Mouse (Mus musculus) hindlimb bud, embryonic 11.5 days (tissue): Measurements from ENCODE around the gene Hoxb4.

Experiments used
- DNase-seq: peaks from one replicate; pipeline ENCODE4 v3.0.0-alpha.2; 2012; ENCODE audit warnings: low read depth, low spot score; ENCODE audit errors: extremely low spot score

The Hoxb4 gene

DNA sequence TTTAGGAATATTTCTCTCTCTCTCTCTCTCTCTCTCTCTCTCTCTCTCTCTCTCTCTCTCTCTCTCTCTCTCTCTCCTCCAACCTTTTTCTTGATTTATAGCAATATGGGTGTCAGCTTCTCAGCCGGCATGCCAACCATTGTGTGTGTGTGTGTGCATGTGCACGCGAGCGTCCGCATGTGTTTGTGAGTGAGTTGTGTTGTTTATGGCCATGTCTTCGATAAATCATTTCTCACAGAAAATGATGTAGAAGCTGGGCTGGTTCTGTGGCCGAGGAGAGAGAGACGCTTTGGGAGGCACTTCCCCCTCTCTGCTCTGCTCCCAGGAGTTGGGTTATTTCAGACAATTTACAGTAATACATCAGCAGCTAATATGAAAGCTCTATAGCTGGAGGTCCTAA is 10.5 kb downstream of the Hoxb4 start:
- no peak for DNase-seq

DNA sequence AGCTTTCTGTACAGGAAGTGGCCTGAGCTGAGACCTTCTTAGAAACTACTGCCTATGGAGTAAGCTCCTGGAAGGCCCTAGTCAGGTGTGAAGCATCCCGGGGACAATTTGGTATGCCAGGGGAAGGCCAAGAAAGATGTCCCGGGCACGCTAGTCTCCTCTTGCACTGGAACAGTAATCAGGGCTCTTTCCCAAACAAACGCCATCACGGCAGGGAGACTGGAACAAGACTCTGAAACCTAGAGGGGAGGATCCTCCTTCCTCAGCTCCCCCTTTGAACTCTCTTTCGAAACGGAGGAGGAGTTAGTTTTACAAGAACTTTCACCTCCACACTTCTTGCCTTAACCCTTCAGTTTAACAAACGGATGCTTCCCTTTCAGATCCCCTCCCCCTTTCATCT is 14.0 kb downstream of the Hoxb4 start:
- DNase-seq: no peak

DNA sequence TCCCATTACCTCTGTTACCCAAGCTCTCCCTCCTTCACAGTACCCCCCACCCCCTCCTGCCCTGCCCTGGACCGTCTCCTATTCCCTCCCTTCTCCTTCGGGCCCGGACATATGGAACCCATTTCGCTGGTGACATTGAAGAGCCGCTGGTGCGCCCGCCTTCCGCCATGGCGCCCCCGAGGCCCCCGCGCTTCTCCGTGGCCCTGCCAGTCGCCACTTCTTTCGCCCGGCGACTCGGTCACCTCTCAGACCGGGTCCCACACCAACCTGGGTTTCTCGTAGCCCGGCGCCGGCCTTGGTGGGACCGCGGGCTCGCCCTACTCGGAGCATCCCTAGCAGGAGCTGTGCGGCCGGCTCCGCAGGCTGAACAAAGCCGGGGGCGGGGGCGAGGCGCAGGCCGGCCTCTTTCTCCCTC is 14.6 kb downstream of the Hoxb4 start:
- DNase-seq: no peak

DNA sequence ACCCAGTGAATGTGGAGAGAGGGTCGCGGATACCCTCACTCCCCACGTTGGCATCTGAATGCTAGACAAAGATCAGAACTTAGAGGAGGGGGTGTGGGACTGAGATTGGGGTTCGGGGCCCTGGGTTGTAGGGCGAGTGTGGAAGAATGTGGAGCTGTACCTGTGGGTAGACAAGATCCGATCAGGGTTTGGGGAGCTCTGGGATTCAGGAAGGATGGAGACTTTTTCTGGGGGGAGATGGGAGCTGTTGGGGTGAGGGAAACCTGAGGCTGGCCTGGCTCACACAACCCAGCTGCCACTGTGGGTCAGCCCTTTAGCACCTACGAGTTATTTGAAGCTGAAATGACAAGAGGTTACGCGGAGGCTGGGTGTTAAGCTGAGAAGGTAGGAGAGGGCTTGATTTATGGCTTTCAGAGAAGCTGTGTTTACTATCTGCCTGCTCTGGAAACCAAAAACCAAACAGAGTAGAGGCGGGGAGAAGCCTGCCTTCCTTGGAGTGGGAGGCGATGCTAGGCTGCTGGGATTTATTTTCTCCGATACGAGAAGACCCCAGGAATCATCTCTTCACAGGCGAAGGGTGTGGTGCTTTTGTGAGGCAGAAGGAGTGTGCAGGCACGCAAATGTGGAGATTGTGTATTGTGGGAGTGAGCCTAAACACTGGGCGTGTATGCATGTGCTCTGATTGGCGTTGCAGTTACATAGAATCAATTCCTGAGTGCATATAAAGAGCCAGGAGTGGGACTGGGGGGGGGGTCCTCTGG is 15.4 kb downstream of the Hoxb4 start:
- no peak for DNase-seq

DNA sequence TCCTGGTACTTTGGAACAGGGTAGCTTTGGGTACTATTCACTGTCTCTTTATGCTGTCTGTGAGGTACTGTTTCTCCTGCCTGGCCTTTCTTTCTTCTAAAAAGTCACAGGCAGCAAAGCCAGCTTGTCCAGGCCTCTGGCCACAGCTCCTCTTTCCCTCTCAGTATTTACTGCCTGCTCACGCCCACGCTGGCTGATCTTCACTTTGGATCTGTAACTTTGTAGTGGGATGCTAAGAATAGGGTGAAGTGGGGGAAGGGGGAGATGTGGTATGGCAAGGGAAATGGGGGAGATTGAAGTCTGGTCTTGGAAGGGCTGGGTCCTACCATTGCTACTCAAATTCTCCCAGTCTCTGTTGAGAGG is 15.9 kb downstream of the Hoxb4 start:
- no peak for DNase-seq

DNA sequence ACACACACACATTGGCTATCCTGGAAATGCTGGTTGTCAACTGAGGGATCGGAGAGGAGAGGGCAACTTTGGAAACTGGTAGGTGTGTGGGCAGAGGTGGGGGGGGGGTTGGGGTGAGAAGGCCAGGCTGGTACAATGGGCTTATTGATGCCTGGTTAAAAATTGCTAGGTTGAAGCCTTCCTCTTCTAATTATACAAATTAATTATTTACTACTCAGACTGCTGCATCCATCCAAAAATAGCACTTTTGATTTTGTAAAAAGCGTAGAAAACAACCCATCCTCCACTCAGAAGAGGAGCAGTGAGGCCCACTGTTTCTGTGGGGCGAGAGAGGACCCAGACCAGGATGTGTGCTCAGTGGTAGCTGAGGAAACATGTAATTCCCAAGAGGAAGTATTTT is 16.9 kb downstream of the Hoxb4 start:
- no peak for DNase-seq

DNA sequence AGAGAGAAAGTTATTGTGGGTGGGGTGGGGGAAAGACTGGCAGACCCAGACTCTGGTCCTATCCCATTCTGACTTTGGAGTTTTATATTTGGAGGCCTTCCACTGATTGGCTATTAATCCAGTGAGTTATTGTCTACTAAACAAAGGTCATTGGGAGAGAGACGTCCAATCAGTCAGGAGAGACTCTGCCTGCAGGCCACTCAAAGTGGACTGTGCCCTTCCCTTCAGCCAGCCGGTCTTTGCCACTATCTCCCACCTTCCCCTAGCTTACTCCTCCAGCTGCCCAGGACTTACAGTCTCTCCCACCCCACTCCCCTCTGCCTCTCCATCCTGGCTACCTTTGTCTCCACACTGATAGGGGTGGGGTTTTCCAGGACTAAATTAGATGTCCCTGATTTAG is 18.5 kb downstream of the Hoxb4 start:
- no peak for DNase-seq

DNA sequence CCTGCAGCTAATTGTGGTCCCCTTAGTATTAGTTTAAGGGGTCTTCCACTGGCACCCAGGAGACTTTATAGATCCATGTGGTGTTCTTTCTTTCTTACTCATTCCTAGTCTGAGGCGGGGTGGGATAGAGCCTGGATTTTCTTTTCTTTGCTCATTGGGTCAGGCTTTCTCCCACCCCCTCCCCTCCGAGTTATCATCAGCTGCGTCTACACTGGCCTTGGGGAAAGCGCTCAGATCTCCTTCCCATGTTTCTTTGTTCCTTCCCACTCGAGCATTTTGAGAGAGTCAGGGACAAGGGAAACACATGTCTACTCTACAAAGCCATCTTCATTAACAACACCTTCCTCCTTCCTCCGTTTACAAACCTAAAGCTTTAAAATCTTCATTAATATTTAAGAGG is 19.0 kb downstream of the Hoxb4 start:
- no peak for DNase-seq

DNA sequence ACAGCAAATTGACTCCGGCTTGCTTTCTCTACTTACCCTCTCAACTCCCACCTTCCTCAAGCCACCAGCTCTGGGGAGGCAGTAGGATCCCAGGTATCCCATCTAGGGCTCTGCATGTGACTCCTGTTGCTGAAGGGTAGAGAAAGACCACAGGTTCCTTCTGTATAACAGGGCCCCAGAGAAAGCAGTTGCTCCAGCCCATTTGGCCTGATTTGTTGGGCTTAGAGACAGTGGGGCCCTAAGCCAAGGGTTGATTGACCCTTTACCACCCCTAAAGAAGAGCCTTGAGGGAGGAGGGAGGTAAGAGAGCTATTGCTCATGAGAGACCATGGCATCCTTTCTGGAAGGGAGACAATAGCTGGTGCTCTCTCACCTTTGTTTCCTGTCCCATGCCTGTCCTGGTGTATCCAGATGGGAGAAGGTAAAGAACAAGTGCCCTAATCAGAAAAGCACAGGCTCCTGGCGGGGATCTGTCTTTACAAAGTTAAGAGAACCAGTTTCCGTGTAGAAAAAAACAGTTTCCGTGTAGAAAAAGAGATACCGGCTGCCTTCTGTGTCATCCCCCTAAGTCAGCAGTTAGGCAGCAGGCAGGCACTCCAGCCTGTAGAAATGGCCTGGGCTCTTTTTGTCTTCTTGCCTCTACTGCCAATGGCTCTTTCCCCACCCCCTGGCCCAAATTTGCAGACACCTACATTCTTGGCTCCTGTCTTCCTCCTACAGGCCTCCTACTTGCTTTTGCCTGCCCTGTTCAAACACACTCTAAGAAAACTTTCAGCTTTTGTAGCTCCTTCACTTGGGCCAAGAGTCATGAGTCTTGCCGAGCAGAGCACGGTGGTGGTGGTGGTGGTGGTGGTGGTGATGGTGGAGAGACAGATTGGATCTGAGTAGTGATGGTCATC is 21.1 kb downstream of the Hoxb4 start:
- DNase-seq: no peak

DNA sequence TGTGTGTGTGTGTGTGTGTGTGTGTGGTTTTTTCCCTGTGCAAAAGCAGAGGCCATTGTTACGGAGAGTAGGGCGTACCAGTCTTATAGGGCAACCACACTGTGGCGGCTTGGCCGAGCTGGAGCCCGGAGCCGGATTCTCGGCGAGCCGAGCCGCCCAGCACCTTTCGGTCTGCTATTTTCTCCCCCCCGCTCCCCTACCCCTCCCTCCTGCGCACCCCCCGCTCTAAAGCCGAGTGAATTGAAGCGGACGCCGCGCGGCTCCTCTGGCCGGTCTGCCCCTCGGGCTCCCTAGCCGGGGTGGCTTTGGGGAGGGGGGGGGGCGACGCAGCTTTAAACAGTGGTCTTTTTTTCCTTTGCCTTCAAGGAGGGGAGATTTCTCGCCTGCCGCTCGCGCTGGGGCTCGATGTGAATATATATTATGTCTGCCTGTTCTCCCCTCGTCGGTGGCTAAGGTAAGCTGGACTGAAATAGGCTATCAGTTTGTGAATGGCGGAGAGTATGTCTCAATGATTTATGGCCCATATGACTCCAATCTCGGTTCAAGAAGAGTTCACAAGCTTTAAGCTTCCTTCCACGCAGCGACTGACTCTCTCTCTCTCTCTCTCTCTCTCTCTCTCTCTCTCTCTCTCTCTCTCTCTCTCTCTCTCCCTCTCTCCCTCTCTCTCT is 22.8 kb downstream of the Hoxb4 start:
- DNase-seq: no peak

DNA sequence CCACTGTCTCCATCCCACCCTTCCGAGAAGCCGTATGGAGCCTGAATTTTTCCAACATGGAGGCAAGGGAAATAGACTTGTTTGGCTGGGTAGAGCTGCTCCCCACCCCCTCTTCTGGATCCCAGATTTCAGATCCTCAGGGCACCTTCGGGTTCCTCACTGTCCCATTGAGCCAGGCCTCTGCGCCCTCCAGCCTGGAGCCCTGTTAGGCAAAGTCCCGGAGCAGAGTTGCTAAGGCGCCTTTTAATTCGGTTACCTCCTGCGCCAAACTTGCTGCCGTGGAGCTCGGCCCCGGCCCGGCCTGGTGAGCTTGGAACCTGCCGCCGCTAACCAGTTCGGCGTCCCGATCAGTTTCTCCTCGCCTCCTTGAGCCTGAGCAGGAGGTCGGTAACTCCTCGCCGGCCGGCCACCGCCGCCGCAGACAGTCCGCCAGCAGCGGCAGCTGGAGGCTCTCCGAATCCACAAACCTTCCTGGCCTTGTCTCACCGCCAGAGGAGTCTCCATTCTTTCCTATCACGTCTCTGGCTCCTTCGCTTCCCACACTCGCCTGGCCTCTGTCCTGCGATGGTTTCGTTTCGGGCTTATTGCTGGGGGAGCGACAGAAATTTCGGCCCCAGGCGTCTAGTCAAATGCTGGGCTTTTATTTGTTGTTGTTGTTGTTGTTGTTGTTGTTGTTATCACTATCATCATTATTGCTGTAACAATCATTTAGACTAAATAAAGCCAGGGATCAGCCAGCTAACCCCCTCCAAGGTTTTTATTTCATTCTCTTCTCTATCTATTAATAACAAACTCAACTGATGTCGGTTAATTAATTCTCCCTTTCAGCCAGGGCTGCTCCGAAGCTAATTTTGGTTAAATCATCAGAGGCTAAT is 23.9 kb downstream of the Hoxb4 start:
- no peak for DNase-seq

DNA sequence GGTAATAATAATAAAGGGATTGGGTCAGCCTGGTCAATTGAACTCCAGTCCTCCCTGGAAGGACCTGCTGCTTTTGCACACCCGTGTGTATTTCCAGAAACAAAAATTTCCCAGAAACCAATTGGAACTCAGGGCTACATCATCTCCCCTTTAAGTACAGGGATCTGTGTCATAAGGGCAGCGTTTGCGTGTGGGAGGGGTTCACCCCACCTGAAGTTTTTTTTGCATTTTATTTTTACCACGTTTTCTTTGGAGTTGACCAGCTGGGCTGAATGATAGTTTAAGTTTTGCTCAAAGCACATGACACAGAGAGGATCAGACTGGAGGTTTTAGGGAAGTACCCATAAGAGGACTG is 24.5 kb downstream of the Hoxb4 start:
- no peak for DNase-seq

DNA sequence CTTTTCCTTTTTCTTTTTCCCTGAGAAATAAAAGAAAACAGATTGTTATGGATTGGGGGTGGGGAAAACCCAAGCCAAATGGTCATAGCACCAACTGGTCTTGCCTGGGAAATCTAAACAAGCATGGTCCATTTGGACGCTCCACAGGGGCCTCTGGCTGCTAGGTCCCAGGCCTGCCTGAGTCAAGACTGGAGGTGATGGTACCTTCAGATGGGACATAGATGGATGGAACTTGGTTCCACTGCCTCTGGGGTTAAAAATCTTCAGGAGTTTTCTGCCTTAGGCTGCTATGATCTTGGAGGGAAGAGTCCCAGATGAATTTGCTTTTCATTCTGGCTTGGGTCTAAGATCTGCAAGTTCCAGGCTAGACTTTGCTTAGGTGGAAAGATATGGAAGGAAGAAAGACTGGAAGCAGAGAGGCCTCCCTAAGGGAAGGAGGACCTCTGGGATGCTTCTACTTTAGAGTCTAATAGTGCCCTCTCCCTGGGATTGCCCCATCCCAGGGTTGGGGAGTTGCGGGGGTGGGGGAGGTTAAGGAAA is 25.2 kb downstream of the Hoxb4 start:
- no peak for DNase-seq

DNA sequence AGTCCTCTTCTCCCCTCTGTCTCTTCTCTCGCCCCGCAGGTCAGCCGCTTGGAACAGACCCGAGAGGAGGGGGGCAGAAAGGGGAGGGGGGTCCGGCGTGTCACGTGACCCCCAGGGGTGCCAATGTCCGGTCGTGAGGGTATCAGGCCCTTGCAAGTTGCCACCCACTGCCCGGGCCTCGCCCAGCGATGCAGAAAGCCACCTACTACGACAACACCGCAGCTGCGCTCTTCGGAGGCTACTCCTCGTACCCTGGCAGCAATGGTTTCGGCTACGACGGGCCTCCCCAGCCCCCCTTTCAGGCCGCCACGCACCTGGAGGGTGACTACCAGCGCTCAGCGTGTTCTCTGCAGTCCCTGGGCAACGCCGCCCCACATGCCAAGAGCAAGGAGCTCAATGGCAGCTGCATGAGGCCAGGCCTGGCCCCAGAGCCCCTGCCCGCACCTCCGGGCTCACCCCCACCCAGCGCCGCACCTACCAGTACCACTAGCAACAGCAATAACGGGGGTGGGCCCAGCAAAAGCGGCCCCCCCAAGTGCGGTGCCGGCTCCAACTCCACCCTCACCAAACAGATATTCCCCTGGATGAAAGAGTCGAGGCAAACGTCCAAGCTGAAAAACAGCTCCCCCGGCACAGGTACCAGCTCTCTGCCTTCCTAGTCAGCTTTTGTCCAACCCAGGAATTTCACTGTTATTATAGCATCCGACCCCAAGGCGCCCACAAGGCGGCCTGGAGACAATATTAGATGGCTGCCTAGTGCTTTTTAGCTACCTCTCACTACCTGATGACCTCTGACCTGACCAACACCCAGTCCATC is 26.2 kb downstream of the Hoxb4 start:
- DNase-seq: no peak

DNA sequence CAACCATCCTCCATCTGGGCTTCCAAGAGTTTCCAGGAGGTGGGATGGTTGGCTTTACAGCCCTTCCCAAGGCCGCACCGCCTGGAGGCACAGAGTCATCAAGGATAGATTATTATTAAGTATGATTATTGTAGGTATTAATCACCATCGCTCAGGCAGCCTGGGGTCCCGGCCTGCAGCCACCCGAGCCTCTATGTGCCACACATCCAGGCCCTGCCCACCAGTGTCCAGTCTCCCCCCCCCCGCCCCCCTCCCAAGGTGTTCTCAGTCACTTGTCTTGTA is 26.8 kb downstream of the Hoxb4 start:
- DNase-seq: no peak

DNA sequence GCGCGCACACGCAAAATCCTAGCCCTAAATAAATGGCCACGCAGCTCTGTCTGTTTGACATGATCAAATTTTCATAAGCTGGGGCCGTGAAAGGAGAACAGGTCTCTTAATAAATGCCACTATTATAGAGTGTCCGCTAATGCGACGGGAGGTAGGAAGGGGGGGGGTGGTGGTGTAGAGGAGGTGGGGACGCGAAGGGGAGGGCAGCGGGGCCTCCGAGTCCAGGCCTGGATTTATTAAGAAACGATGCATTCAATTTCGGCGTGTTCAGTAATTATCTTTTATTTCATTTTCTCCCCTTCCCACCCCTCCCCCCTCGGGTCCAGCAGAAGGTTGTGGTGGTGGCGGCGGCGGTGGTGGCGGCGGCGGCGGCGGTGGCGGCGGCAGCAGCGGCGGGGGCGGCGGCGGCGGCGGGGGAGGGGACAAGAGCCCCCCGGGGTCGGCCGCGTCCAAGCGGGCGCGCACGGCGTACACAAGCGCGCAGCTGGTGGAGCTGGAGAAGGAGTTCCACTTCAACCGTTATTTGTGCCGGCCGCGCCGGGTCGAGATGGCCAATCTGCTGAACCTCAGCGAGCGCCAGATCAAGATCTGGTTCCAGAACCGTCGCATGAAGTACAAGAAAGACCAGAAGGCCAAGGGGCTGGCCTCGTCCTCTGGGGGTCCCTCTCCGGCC is 27.3 kb downstream of the Hoxb4 start:
- DNase-seq: no peak

DNA sequence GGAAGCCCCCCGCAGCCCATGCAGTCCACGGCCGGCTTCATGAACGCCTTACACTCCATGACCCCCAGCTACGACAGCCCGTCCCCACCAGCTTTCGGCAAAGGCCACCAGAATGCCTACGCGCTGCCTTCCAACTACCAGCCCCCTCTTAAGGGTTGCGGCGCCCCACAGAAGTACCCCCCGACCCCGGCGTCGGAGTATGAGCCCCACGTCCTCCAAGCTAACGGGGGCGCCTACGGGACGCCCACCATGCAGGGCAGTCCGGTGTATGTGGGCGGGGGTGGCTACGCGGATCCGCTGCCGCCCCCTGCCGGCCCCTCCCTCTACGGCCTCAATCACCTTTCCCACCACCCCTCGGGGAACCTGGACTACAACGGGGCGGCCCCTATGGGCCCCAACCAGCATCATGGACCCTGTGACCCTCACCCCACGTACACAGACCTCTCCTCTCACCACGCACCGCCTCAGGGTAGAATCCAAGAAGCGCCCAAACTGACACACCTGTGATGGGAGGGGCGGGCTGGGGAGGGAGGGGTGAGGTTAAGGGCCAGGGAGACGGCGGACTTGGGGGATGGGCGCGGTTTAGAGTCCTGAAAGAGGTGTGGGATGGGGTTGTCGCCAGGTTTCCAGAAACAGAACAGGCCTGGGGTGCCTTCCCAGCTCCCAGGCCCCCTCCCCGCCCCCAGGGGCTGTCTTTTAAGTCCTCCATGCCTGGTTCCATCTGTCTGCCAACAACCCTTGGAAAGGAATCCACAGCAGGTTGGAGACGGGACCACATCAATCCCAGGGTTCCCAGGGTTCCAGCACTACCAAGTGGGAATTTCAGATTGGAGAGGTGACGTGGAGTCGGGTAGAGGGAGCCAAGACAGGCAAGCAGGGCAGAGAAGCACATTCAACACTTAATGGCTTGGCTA is 28.1 kb downstream of the Hoxb4 start:
- DNase-seq: no peak

DNA sequence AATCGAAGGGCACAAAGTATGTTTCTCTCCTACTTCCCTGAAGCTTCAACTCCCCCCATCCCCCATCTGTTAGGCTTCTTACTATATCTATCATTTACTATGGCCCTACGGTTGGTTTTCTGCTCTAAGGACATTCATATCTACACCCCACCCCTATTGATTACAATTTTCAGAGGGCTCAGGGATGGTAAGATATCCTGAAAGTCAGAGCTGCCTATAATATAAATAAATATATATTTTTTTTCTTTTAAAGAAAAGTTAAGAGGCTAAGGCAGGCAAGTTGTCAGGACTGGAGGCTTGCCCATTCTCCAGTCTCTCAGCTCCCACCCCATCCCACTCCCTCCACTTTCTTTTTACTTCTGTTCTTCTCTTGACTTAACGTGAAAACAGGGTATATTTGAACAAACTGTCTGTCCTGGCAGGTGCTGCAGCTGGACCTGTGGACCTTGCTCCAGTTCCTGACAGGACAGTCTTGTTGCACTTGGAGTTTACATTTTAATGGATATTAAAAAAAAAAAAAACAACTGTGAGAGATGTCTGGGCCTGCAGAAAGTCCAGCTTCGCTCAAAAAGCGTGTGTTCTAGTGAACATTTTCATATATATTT is 29.0 kb downstream of the Hoxb4 start:
- DNase-seq: no peak
